Mouse (Mus musculus): ENCODE measurements around the gene Prss46.
"Not testable (repeated sequence)": the region's sequence is repeated elsewhere in the genome, so short reads cannot be mapped to it uniquely, and the experiment has no call there.

- TF ChIP-seq EP300, CTCF (IDR thresholded peaks at IDR 0.05; ENCODE audit: low read depth): not testable (repeated sequence)
Observed at GRCm38 (mm10) chr9:110820546-110820945, 23.8 kb upstream of the Prss46 start.
